Mouse (Mus musculus): ENCODE data around the gene Fbxw25. TPM values are rescaled to one million over a fixed set of nuclear protein-coding genes. Genes with fewer than 3 reads are reported as not detected.
"Not testable (repeated sequence)": the region's sequence is repeated elsewhere in the genome, so short reads cannot be mapped to it uniquely, and the experiment has no call there.

Fbxw25 gene
- not detected in 2 replicates for polyA plus RNA-seq (2012; rRNA removed)

DNA sequence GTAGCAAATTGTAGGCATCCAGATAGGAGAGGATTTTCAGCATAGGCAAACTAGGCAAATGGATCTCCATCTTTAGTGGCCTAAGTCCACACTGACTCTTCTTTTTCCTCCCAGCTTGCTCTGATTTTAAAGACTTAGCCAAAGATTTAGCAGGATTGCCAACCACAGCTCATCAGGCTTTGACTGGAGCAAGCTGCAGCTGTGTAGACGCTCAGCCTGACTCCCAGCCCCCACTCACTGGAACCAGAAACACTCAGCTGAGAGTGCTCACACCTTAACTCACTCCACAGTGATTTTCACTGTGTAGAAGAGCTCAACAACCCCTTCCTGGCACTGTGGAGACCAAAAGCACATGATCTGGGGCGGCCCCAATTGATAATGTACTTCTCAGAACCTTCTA lies at the start of gene Fbxw25:
Gene Fbxw25, minus strand, starts transcription at position 101 of the 400 bp plus-strand sequence.
- not testable (repeated sequence) for H3K27ac ChIP-seq (ENCODE audit: control insufficient read depth, insufficient read depth, low read depth, low read length); H3K4me1 ChIP-seq (ENCODE audit: control insufficient read depth, insufficient read depth, low read length); H3K4me3 ChIP-seq (ENCODE audit: control insufficient read depth, low read depth, low read length); H3K36me3 ChIP-seq (ENCODE audit: control insufficient read depth, insufficient read depth, low read length); H3K27me3 ChIP-seq (ENCODE audit: control insufficient read depth, insufficient read depth, low read length)

DNA sequence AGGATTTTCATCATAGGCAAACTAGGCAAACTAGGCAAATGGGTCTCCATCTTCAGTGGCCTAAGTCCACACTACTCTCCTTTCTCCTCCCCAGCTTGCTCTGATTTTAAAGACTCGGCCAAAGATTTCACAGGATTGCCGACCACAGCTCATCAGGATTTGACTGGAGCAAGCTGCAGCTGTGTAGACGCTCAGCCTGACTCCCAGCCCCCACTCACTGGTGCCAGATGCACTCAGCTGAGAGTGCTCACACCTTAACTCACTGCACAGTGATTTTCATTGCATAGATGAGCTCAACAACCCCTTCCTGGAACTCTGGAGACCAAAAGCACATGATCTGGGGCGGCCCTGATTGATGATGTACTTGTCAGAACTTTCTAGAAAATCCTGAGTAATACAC lies 38.1 kb upstream of the Fbxw25 start, which contains the start of gene Fbxw18:
Gene Fbxw18, minus strand, starts transcription at position 101 of the 400 bp plus-strand sequence.
- not testable (repeated sequence) for H3K27me3 ChIP-seq (ENCODE audit: control insufficient read depth, insufficient read depth, low read length); H3K4me1 ChIP-seq (ENCODE audit: control insufficient read depth, insufficient read depth, low read length); H3K36me3 ChIP-seq (ENCODE audit: control insufficient read depth, insufficient read depth, low read length); H3K27ac ChIP-seq (ENCODE audit: control insufficient read depth, insufficient read depth, low read depth, low read length); H3K4me3 ChIP-seq (ENCODE audit: control insufficient read depth, low read depth, low read length)

DNA sequence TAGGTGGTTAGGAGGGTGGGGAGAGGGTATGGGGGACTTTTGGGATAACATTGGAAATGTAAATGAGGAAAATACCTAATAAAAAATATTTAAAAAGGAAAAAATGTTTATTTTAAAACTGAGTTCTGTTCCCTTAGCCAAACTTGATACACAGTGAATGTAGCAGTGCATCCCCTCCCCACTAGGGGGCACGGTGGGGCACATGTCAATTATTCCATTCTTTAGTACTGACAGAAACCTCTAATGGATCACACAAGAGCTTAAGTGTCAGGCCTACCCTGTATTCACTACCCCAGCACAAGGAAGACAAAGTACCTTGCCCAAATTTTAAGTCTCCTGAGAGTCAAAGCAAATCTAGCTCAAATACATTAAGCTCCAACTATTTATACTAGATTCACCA lies 20.8 kb upstream of the Fbxw25 start:
- Histone ChIP-seq H3K36me3 (ENCODE audit: control insufficient read depth, insufficient read depth, low read length) (no peaks in the 10 kb centered on the region), H3K4me3 (ENCODE audit: control insufficient read depth, low read depth, low read length) (no peak overlapping the region), H3K27ac (ENCODE audit: control insufficient read depth, insufficient read depth, low read depth, low read length) (no peak overlapping the region), H3K27me3 (ENCODE audit: control insufficient read depth, insufficient read depth, low read length) (no peaks in the 10 kb centered on the region), H3K4me1 (ENCODE audit: control insufficient read depth, insufficient read depth, low read length) (no peaks in the 10 kb centered on the region)
- no peak for TF ChIP-seq POLR2A (IDR thresholded peaks at IDR 0.05; ENCODE audit: control insufficient read depth, low read depth, low read length)
- TF ChIP-seq CTCF (IDR thresholded peaks at IDR 0.05; ENCODE audit: control insufficient read depth, insufficient read depth, insufficient replicate concordance, low read depth, low read length), result peak; percentile 40; the same call in 1 of the 2 replicates

DNA sequence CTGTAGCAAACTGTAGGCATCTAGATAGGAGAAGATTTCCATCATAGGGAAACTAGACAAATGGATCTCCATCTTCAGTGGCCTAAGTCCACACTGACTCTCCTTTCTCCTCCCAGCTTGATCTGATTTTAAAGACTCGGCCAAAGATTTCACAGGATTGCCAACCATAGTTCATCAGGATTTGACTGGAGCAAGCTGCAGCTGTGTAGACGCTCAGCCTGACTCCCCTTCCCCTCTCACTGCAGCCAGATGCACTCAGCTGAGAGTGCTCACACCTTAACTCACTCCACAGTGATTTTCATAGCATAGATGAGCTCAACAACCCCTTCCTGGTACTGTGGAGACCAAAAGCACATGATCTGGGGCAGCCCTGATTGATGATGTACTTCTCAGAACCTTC lies 38.5 kb downstream of the Fbxw25 start, which contains the start of gene Fbxw24:
Gene Fbxw24, minus strand, starts transcription at position 101 of the 400 bp plus-strand sequence.
- H3K4me1 ChIP-seq (ENCODE audit: control insufficient read depth, insufficient read depth, low read length); H3K4me3 ChIP-seq (ENCODE audit: control insufficient read depth, low read depth, low read length); H3K36me3 ChIP-seq (ENCODE audit: control insufficient read depth, insufficient read depth, low read length); H3K27ac ChIP-seq (ENCODE audit: control insufficient read depth, insufficient read depth, low read depth, low read length); H3K27me3 ChIP-seq (ENCODE audit: control insufficient read depth, insufficient read depth, low read length): not testable (repeated sequence)

DNA sequence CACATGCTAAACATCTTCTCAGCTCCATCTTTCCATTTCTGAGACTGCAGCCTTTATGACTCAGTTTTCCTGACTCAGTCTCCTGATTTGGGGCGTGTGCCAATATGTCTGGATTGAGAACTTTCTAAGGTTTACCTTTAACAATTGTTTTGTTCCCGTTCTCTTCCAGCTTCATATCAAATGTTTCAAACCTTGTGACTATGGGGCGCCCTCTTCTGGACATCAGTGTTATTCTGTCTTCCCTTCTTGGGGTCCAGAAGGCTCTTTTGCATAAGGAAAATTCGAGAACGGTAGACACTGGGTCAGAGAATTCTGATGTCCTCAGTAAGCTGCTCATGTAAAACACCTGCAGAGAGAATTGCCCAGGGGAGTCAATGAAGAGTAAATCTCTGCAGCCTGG lies 57.6 kb downstream of the Fbxw25 start:
- H3K27ac ChIP-seq (ENCODE audit: control insufficient read depth, insufficient read depth, low read depth, low read length); H3K4me1 ChIP-seq (ENCODE audit: control insufficient read depth, insufficient read depth, low read length); H3K27me3 ChIP-seq (ENCODE audit: control insufficient read depth, insufficient read depth, low read length); H3K4me3 ChIP-seq (ENCODE audit: control insufficient read depth, low read depth, low read length); H3K36me3 ChIP-seq (ENCODE audit: control insufficient read depth, insufficient read depth, low read length): not testable (repeated sequence)

DNA sequence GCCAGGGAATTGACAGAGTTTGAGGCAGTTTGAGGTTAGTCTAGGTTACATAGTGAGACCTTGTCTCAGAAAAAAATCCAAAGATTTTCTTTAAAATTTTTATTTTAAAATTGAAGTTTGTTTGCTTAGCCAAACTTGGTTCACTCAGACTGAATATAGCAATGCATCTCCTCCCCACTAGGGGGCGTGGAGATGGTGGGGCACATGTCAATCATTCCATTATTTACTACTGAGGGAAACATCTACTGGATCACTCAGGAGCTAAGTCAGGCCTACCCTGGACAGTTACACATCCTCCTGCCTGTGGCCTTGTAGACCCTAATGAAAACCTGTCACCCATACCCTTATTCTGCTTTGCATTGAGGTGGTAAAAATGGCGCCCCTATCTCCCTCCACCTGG lies 62.3 kb downstream of the Fbxw25 start:
- not testable (repeated sequence) for H3K4me1 ChIP-seq (ENCODE audit: control insufficient read depth, insufficient read depth, low read length); H3K27me3 ChIP-seq (ENCODE audit: control insufficient read depth, insufficient read depth, low read length); H3K27ac ChIP-seq (ENCODE audit: control insufficient read depth, insufficient read depth, low read depth, low read length); H3K4me3 ChIP-seq (ENCODE audit: control insufficient read depth, low read depth, low read length); H3K36me3 ChIP-seq (ENCODE audit: control insufficient read depth, insufficient read depth, low read length)

DNA sequence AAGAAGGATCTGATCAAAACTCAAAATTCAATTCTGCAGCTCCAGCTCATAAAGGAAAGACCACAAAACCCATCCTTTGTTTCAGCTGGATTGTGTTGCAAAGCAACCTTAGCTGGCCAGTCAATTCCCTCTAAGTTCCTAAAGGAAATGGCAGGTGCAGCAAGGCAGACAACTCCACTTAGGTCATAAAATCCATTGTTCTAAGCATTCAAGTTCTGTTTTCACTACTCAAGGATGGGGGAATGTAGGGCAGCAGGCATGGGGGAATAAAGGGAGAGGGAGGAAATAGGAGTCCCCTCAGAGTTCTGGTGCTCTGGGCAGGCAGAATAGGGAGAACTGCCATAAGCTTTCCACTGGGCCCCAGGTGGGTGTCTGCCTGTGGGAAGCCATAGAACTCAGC lies 67.2 kb downstream of the Fbxw25 start:
- H3K27me3 ChIP-seq (ENCODE audit: control insufficient read depth, insufficient read depth, low read length), result no peaks in the 10 kb centered on the region
- no peaks in the 10 kb centered on the region for H3K4me1 ChIP-seq (ENCODE audit: control insufficient read depth, insufficient read depth, low read length)
- no peak overlapping the region for H3K4me3 ChIP-seq (ENCODE audit: control insufficient read depth, low read depth, low read length)
- H3K36me3 ChIP-seq (ENCODE audit: control insufficient read depth, insufficient read depth, low read length), result no peaks in the 10 kb centered on the region
- TF ChIP-seq CTCF (IDR thresholded peaks at IDR 0.05; ENCODE audit: control insufficient read depth, insufficient read depth, insufficient replicate concordance, low read depth, low read length) (no peak), POLR2A (IDR thresholded peaks at IDR 0.05; ENCODE audit: control insufficient read depth, low read depth, low read length) (no peak)
- no peak overlapping the region for H3K27ac ChIP-seq (ENCODE audit: control insufficient read depth, insufficient read depth, low read depth, low read length)

Other genes starting within 250 kb of the Fbxw25 start
- gene Fbxw16, start 215.5 kb downstream of the Fbxw25 start, polyA plus RNA-seq (2012; rRNA removed), result not detected in 2 replicates
- not detected in 2 replicates for gene Fbxw19, start 168.8 kb downstream of the Fbxw25 start, polyA plus RNA-seq (2012; rRNA removed)
- gene Fbxw15, start 96.4 kb downstream of the Fbxw25 start, polyA plus RNA-seq (2012; rRNA removed), result 0.19 TPM in 1 of 2 replicates, not detected in the other
- not detected in 2 replicates for gene Fbxw24, start 38.6 kb downstream of the Fbxw25 start, polyA plus RNA-seq (2012; rRNA removed)
- 2.3 and 2.8 TPM in 2 replicates for gene Fbxw18, start 38.0 kb upstream of the Fbxw25 start, polyA plus RNA-seq (2012; rRNA removed)
- gene Fbxw26, start 81.4 kb upstream of the Fbxw25 start, polyA plus RNA-seq (2012; rRNA removed), result 0.56 and 0.77 TPM in 2 replicates
- gene Fbxw27, start 126.0 kb upstream of the Fbxw25 start, polyA plus RNA-seq (2012; rRNA removed), result 28.1 and 37.2 TPM in 2 replicates
- gene Spink8, start 147.6 kb upstream of the Fbxw25 start, polyA plus RNA-seq (2012; rRNA removed), result 0.58 and 286 TPM in 2 replicates
- gene Nme6, start 168.1 kb upstream of the Fbxw25 start, polyA plus RNA-seq (2012; rRNA removed), result 159 and 176 TPM in 2 replicates
- gene Camp, start 185.0 kb upstream of the Fbxw25 start, polyA plus RNA-seq (2012; rRNA removed), result not detected in 2 replicates
- gene Cdc25a, start 210.9 kb upstream of the Fbxw25 start, polyA plus RNA-seq (2012; rRNA removed), result 25.1 and 26.0 TPM in 2 replicates